15 mouse cellular contexts compared by ENCODE assay signal in genomic region chr11:19899621-19900020, GRCm38 (mm10). TPM values are rescaled to one million over a fixed set of nuclear protein-coding genes. Genes with fewer than 3 reads are reported as not detected.
A peak's percentile ranks its signal among the peaks of the same experiment; 100 is the strongest.
DNase-seq lines count a peak whose midpoint lies in the region; ATAC-seq and TF ChIP-seq lines count a peak whose summit lies in the region.
"Had no signal": no experiment of that assay in that cellular context is flagged by ENCODE, and none has a peak within 500 bp of the region (broad histone marks: within the 10 kb centered on the region; RNA-seq: fewer than 3 reads in every experiment).

No protein-coding gene starts in this region.

- DNase-seq in hindbrain, postnatal 0 days (ENCODE audit: low spot score) = peak; percentile 30
- DNase-seq in hindbrain, embryonic 14.5 days (ENCODE audit: low spot score) = no peak
- peak; percentile 51 to 57 for DNase-seq in frontal cortex, postnatal 25 days (ENCODE audit: low spot score in 2 of 2)
- peak; percentile 57 to 87 for DNase-seq in left cerebral cortex, adult 8-10 months (ENCODE audit: low spot score in 2 of 2)
- DNase-seq in thymus, postnatal 36 days = no peak
- DNase-seq in c-Kit-positive CD71-positive TER-119-positive erythroid progenitor cells, embryonic 14.5 days (ENCODE audit: low spot score) = no peak
- DNase-seq: adrenal gland, postnatal 25 days; heart, postnatal 36 days had no signal

- no peak overlapping the region for H3K27ac ChIP-seq in hindbrain, postnatal 0 days
- no peak overlapping the region for H3K27ac ChIP-seq in hindbrain, embryonic 14.5 days
- no peak overlapping the region for H3K27ac ChIP-seq in heart, embryonic 11.5 days (ENCODE audit: low read depth, low read length)
- H3K27ac ChIP-seq in kidney, embryonic 14.5 days (ENCODE audit: low read depth, low read length) = no peak overlapping the region
- H3K27ac ChIP-seq: embryonic facial prominence, embryonic 10.5 days; kidney, embryonic 15.5 days; liver, embryonic 14.5 days; neural tube, embryonic 12.5 days had no signal

- no peak overlapping the region for H3K4me2 ChIP-seq in hindbrain, postnatal 0 days (ENCODE audit: low read depth, low read length)
- H3K4me2 ChIP-seq in hindbrain, embryonic 14.5 days (replicated peaks) = no peak overlapping the region
- no peak overlapping the region for H3K4me2 ChIP-seq in heart, embryonic 11.5 days
- H3K4me2 ChIP-seq in kidney, embryonic 14.5 days (replicated peaks; ENCODE audit: low read depth, low read length) = no peak overlapping the region
- H3K4me2 ChIP-seq: kidney, embryonic 15.5 days; neural tube, embryonic 12.5 days had no signal

- no peak for TF ChIP-seq CTCF in hindbrain, postnatal 0 days (IDR thresholded peaks at IDR 0.05; ENCODE audit: low read depth)

- H3K27me3 ChIP-seq in hindbrain, postnatal 0 days (ENCODE audit: insufficient read depth, low read length) = no peaks in the 10 kb centered on the region
- H3K27me3 ChIP-seq in hindbrain, embryonic 14.5 days (ENCODE audit: control insufficient read depth, insufficient read depth, low read length) = no peaks in the 10 kb centered on the region
- no peaks in the 10 kb centered on the region for H3K27me3 ChIP-seq in heart, embryonic 11.5 days (ENCODE audit: control insufficient read depth, insufficient read depth, low read length)
- H3K27me3 ChIP-seq in kidney, embryonic 14.5 days (ENCODE audit: control insufficient read depth, insufficient read depth, low read length) = no peaks in the 10 kb centered on the region
- H3K27me3 ChIP-seq: kidney, embryonic 15.5 days; neural tube, embryonic 12.5 days had no signal

- ATAC-seq in hindbrain, postnatal 0 days = no peak
- no peak for ATAC-seq in hindbrain, embryonic 14.5 days (ENCODE audit: low FRiP score)
- no peak for ATAC-seq in heart, embryonic 11.5 days (replicated peaks; ENCODE audit: insufficient number of reproducible peaks, low FRiP score, low TSS enrichment)
- no peak for ATAC-seq in kidney, embryonic 14.5 days (ENCODE audit: low FRiP score, low TSS enrichment)

- no peak overlapping the region for H3K9ac ChIP-seq in hindbrain, postnatal 0 days (replicated peaks; ENCODE audit: low read length)
- no peak overlapping the region for H3K9ac ChIP-seq in hindbrain, embryonic 14.5 days
- H3K9ac ChIP-seq in heart, embryonic 11.5 days (ENCODE audit: low read depth, low read length) = no peak overlapping the region
- H3K9ac ChIP-seq in kidney, embryonic 14.5 days (ENCODE audit: low read depth, low read length) = no peak overlapping the region
- H3K9ac ChIP-seq: kidney, embryonic 15.5 days; liver, embryonic 14.5 days; neural tube, embryonic 12.5 days had no signal

- no peaks in the 10 kb centered on the region for H3K9me3 ChIP-seq in hindbrain, postnatal 0 days (ENCODE audit: low read length)
- H3K9me3 ChIP-seq in hindbrain, embryonic 14.5 days (ENCODE audit: control insufficient read depth, low read length) = 0 out of 2 replicates have a peak, but pooled peaks cover 2% of the 10 kb centered on the region
- H3K9me3 ChIP-seq in heart, embryonic 11.5 days (replicated peaks; ENCODE audit: control insufficient read depth, low read length) = peaks cover 3% of the 10 kb centered on the region; the same call in 1 of the 2 replicates
- 0 out of 2 replicates have a peak, but pooled peaks cover 2% of the 10 kb centered on the region for H3K9me3 ChIP-seq in kidney, embryonic 14.5 days (ENCODE audit: control insufficient read depth, low read length)
- H3K9me3 ChIP-seq: embryonic facial prominence, embryonic 10.5 days; kidney, embryonic 15.5 days; neural tube, embryonic 12.5 days had no signal

- no peaks in the 10 kb centered on the region for H3K36me3 ChIP-seq in hindbrain, postnatal 0 days (ENCODE audit: insufficient read depth, low read length)
- no peaks in the 10 kb centered on the region for H3K36me3 ChIP-seq in hindbrain, embryonic 14.5 days (replicated peaks; ENCODE audit: control insufficient read depth, insufficient read depth)
- no peaks in the 10 kb centered on the region for H3K36me3 ChIP-seq in heart, embryonic 11.5 days (ENCODE audit: control insufficient read depth, insufficient read depth, low read length)
- no peaks in the 10 kb centered on the region for H3K36me3 ChIP-seq in kidney, embryonic 14.5 days (ENCODE audit: control insufficient read depth, insufficient read depth, low read length)
- H3K36me3 ChIP-seq: embryonic facial prominence, embryonic 10.5 days; kidney, embryonic 15.5 days; neural tube, embryonic 12.5 days had no signal

- no peak overlapping the region for H3K4me3 ChIP-seq in hindbrain, postnatal 0 days (ENCODE audit: low read length)
- H3K4me3 ChIP-seq in hindbrain, embryonic 14.5 days (replicated peaks; ENCODE audit: low read length) = no peak overlapping the region
- no peak overlapping the region for H3K4me3 ChIP-seq in heart, embryonic 11.5 days (ENCODE audit: low read depth, low read length)
- H3K4me3 ChIP-seq in kidney, embryonic 14.5 days (ENCODE audit: low read length) = no peak overlapping the region
- H3K4me3 ChIP-seq: embryonic facial prominence, embryonic 10.5 days; kidney, embryonic 15.5 days; megakaryocyte, embryonic 14.5 days; neural tube, embryonic 12.5 days had no signal

- 56% methylated on average over 5 of the region's 5 CpGs for WGBS in hindbrain, postnatal 0 days
- WGBS in hindbrain, embryonic 14.5 days = 80% methylated on average over 5 of the region's 5 CpGs
- 73% methylated on average over 5 of the region's 5 CpGs for WGBS in heart, embryonic 11.5 days (ENCODE audit: insufficient replicate concordance)
- 69% methylated on average over 5 of the region's 5 CpGs for WGBS in kidney, embryonic 14.5 days

- H3K4me1 ChIP-seq in hindbrain, postnatal 0 days (ENCODE audit: insufficient read depth, low read length) = no peaks in the 10 kb centered on the region
- no peaks in the 10 kb centered on the region for H3K4me1 ChIP-seq in hindbrain, embryonic 14.5 days (replicated peaks; ENCODE audit: control insufficient read depth, insufficient read depth, low read length)
- H3K4me1 ChIP-seq in heart, embryonic 11.5 days (ENCODE audit: control insufficient read depth, insufficient read depth, low read length) = no peaks in the 10 kb centered on the region
- no peaks in the 10 kb centered on the region for H3K4me1 ChIP-seq in kidney, embryonic 14.5 days (ENCODE audit: control insufficient read depth, insufficient read depth, low read length)
- H3K4me1 ChIP-seq: embryonic facial prominence, embryonic 10.5 days; kidney, embryonic 15.5 days; megakaryocyte, embryonic 14.5 days; neural tube, embryonic 12.5 days had no signal

RNA-seq across cellular contexts. Expression of gene Spred2, which starts 24.6 kb away (rescaled TPM):
- total RNA-seq in hindbrain, postnatal 0 days (2014; rRNA removed) = 15.6 and 16.9 TPM in 2 replicates
- polyA plus RNA-seq in hindbrain, postnatal 0 days (2015; fragmentation: Nextera tagmentation; extraction: Ambion mirVana) = 8.4 and 8.7 TPM in 2 replicates
- polyA plus RNA-seq in hindbrain, embryonic 14.5 days (2014; fragmentation: Nextera tagmentation; extraction: Ambion mirVana) = 6.4 and 8.0 TPM in 2 replicates
- 10 to 100 TPM; 66.8 to 82.4 (median 72.3) TPM for total RNA-seq in left cerebral cortex, adult 8-10 months (2022)
- polyA plus RNA-seq in heart, embryonic 11.5 days (2014; fragmentation: Nextera tagmentation; extraction: Ambion mirVana) = 4.4 and 4.7 TPM in 2 replicates
- polyA plus RNA-seq in kidney, embryonic 14.5 days (2014; fragmentation: Nextera tagmentation; extraction: Ambion mirVana) = 9.8 and 12.3 TPM in 2 replicates

Comparison
In these comparisons a context has a peak if more than half of its experiments do, and no peak if none do; other contexts are left out.
1. DNase-seq: peak in hindbrain, postnatal 0 days (single experiment), frontal cortex, postnatal 25 days (2 of 2) and left cerebral cortex, adult 8-10 months (2 of 2); none in hindbrain, embryonic 14.5 days (single experiment), thymus, postnatal 36 days (0 of 2) and c-Kit-positive CD71-positive TER-119-positive erythroid progenitor cells, embryonic 14.5 days (single experiment).